Comparison of ENCODE assay signal across 8 mouse cellular contexts in the genomic region with DNA sequence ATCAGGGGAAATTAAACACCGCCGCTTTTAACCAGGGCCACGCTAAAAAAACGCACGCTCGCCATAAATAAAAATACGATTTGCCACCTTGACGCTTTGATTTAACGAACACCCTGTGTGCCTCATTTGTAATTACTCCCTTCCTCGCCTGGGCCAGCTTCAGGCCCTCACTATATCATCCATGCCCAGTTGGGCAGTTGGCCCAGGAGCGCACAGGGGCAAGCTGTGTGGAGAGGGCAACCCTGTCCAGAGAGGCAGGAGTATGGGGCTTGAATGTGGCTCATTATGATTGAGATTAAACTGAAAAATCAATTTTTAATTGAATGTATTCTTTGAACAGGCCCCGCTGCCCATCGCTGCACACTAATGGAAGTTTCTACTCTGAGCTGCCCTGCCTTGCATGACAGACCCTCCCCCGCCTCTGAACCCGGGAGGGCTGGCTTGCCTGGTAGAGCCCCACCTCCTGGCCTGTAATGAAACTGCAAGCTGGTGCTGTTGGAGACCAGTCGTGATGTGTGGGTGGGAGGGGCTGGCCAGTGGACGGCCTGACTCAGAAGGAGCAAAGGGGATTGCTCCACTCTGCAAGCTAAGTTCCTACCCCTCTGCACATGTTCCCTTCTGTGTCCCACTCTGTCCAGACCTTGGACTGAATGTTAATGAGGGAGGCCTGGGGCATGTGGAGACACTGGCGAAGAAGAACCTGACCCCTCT. TPM values are rescaled to one million over a fixed set of nuclear protein-coding genes. Genes with fewer than 3 reads are reported as not detected.
DNase-seq lines count a peak whose midpoint lies in the region; ATAC-seq lines count a peak whose summit lies in the region.

No protein-coding gene starts in this region.

- H3K27ac ChIP-seq in liver, embryonic 12.5 days = no peak overlapping the region
- no peak overlapping the region for H3K27ac ChIP-seq in hindbrain, embryonic 16.5 days (ENCODE audit: low read depth, low read length)

- H3K36me3 ChIP-seq in liver, embryonic 12.5 days = no peaks in the 10 kb centered on the region
- H3K36me3 ChIP-seq in hindbrain, embryonic 16.5 days (ENCODE audit: control insufficient read depth, insufficient read depth, low read length) = no peaks in the 10 kb centered on the region

- no peak overlapping the region for H3K4me3 ChIP-seq in liver, embryonic 12.5 days
- H3K4me3 ChIP-seq in hindbrain, embryonic 16.5 days (ENCODE audit: low read length) = no peak overlapping the region

- peaks cover 27% of the 10 kb centered on the region for H3K27me3 ChIP-seq in liver, embryonic 12.5 days (replicated peaks)
- H3K27me3 ChIP-seq in hindbrain, embryonic 16.5 days (replicated peaks; ENCODE audit: control insufficient read depth, insufficient read depth, low read length) = no peaks in the 10 kb centered on the region

- no peak for ATAC-seq in liver, embryonic 12.5 days
- peak; percentile 61 for ATAC-seq in common myeloid progenitor, adult 5-6 weeks (replicated peaks; ENCODE audit: low read depth, poor library complexity, severe bottlenecking)
- 0 out of 2 replicates have a peak, but pooled peaks have one; percentile 16 for ATAC-seq in hindbrain, embryonic 16.5 days
- peak; percentile 16; the same call in 1 of the 2 replicates for ATAC-seq in megakaryocyte-erythroid progenitor cell, adult 5-6 weeks (replicated peaks; ENCODE audit: low FRiP score, low TSS enrichment, poor library complexity, severe bottlenecking)

- no peak overlapping the region for H3K4me2 ChIP-seq in liver, embryonic 12.5 days
- no peak overlapping the region for H3K4me2 ChIP-seq in hindbrain, embryonic 16.5 days (ENCODE audit: low read length)

- H3K4me1 ChIP-seq in liver, embryonic 12.5 days = peaks cover 4% of the 10 kb centered on the region; the same call in 1 of the 2 replicates
- H3K4me1 ChIP-seq in hindbrain, embryonic 16.5 days (ENCODE audit: control insufficient read depth, insufficient read depth, low read depth, low read length) = peaks cover 28% of the 10 kb centered on the region

- no peak overlapping the region for H3K9ac ChIP-seq in liver, embryonic 12.5 days
- H3K9ac ChIP-seq in hindbrain, embryonic 16.5 days (ENCODE audit: low read depth, low read length) = no peak overlapping the region

- peak; percentile 59 for DNase-seq in adrenal gland, postnatal 10 days
- no peak for DNase-seq in adrenal gland, adult 8-10 months
- DNase-seq in liver = peak; percentile 39
- no peak for DNase-seq in c-Kit-positive CD71-positive TER-119-positive erythroid progenitor cells, embryonic 14.5 days (ENCODE audit: low spot score)

- no peaks in the 10 kb centered on the region for H3K9me3 ChIP-seq in liver, embryonic 12.5 days (replicated peaks)
- H3K9me3 ChIP-seq in hindbrain, embryonic 16.5 days (ENCODE audit: control insufficient read depth, low read length) = no peaks in the 10 kb centered on the region

- 35% methylated on average over 18 of the region's 18 CpGs for WGBS in liver, embryonic 12.5 days (ENCODE audit: insufficient replicate concordance)
- WGBS in hindbrain, embryonic 16.5 days = 32% methylated on average over 18 of the region's 18 CpGs

RNA-seq across cellular contexts. Expression of a gene that starts 57.9 kb away (rescaled TPM):
- total RNA-seq in adrenal gland, postnatal 10 days (2021) = 10 to 100 TPM; 12.7 to 16.3 TPM
- total RNA-seq in adrenal gland, adult 8-10 months (2022) = 10 to 100 TPM; 21.9 to 25.7 (median 24.0) TPM
- polyA plus RNA-seq in liver, embryonic 12.5 days (2016; fragmentation: Nextera tagmentation; extraction: Ambion mirVana) = 11.7 and 12.6 TPM in 2 replicates
- 2.8 and 4.6 TPM in 2 replicates for total RNA-seq in common myeloid progenitor, adult 5-6 weeks (2017)
- 6.5 and 8.7 TPM in 2 replicates for polyA plus RNA-seq in hindbrain, embryonic 16.5 days (2015; fragmentation: Nextera tagmentation; extraction: Ambion mirVana)
- 13.5 and 13.7 TPM in 2 replicates for total RNA-seq in megakaryocyte-erythroid progenitor cell, adult 5-6 weeks (2014; fragmentation: Nextera tagmentation)
- total RNA-seq in megakaryocyte-erythroid progenitor cell, adult 5-6 weeks (2017) = 6.1 and 10.7 TPM in 2 replicates

Comparison
In these comparisons a context has a peak if more than half of its experiments do, and no peak if none do; other contexts are left out.
1. DNase-seq: peak in adrenal gland, postnatal 10 days (single experiment) and liver (single experiment); none in adrenal gland, adult 8-10 months (single experiment) and c-Kit-positive CD71-positive TER-119-positive erythroid progenitor cells, embryonic 14.5 days (single experiment).